Mouse (Mus musculus): ENCODE data around the gene Dusp13. TPM values are rescaled to one million over a fixed set of nuclear protein-coding genes. Genes with fewer than 3 reads are reported as not detected.

Gene Dusp13
- not detected for polyA plus RNA-seq (2014; fragmentation: Illumina TruSeq; extraction: RNeasy Lipid Tissue Mini Kit (QIAGEN cat#74804); ENCODE audit: low read depth, low replicate concordance)

GRCm38 (mm10) chr14:21750881-21751542 lies at the start of gene Dusp13:
Gene Dusp13 (minus strand): TSS chr14:21751181.

GRCm38 (mm10) chr14:21750008-21750880 lies 737 bp downstream of the Dusp13 start, which contains the start of gene Samd8:
Gene Samd8 (plus strand): TSS chr14:21750531.

GRCm38 (mm10) chr14:21714486-21714885 lies 36.5 kb downstream of the Dusp13 start, which contains the start of gene Dupd1:
Gene Dupd1 (minus strand): TSS chr14:21714576.

Other genes starting within 250 kb of the Dusp13 start
- not detected for gene Dupd1, start 36.6 kb downstream of the Dusp13 start, polyA plus RNA-seq (2014; fragmentation: Illumina TruSeq; extraction: RNeasy Lipid Tissue Mini Kit (QIAGEN cat#74804); ENCODE audit: low read depth, low replicate concordance)
- gene Samd8, start 650 bp downstream of the Dusp13 start, polyA plus RNA-seq (2014; fragmentation: Illumina TruSeq; extraction: RNeasy Lipid Tissue Mini Kit (QIAGEN cat#74804); ENCODE audit: low read depth, low replicate concordance) = 71.3 TPM
- 273 TPM for gene Vdac2, start 74.1 kb upstream of the Dusp13 start, polyA plus RNA-seq (2014; fragmentation: Illumina TruSeq; extraction: RNeasy Lipid Tissue Mini Kit (QIAGEN cat#74804); ENCODE audit: low read depth, low replicate concordance)
- 1.3 TPM for gene Comtd1, start 97.8 kb upstream of the Dusp13 start, polyA plus RNA-seq (2014; fragmentation: Illumina TruSeq; extraction: RNeasy Lipid Tissue Mini Kit (QIAGEN cat#74804); ENCODE audit: low read depth, low replicate concordance)
- gene Zfp503, start 238.4 kb upstream of the Dusp13 start, polyA plus RNA-seq (2014; fragmentation: Illumina TruSeq; extraction: RNeasy Lipid Tissue Mini Kit (QIAGEN cat#74804); ENCODE audit: low read depth, low replicate concordance) = 23.0 TPM

Data from adrenal gland, adult 10 weeks (tissue).